Mouse (Mus musculus) stomach, embryonic 14.5 days (tissue): Measurements from ENCODE around the gene Fzd2. TPM values are rescaled to one million over a fixed set of nuclear protein-coding genes. Genes with fewer than 3 reads are reported as not detected.

ENCODE experiments used
- ATAC-seq: fragments of 200-750 bp; cut with Nextera tagmentation; 2 replicates; pipeline ENCODE4 v1.8.0; 2017; ENCODE audit warnings: low read depth, moderate TSS enrichment; ENCODE audit not compliant: insufficient number of reproducible peaks, insufficient read depth, low FRiP score
- H3K27ac ChIP-seq: fragments of 300-500 bp; sonication (generic); 2 replicates; pipeline ENCODE4 v1.5.1; 2014; ENCODE audit warnings: mild to moderate bottlenecking, low read length, moderate library complexity, mixed read lengths
- H3K27me3 ChIP-seq: fragments of 300-500 bp; sonication (generic); 2 replicates; pipeline ENCODE4 v1.6.1; 2014; ENCODE audit warnings: low read length, control low read depth, mixed read lengths; ENCODE audit not compliant: control insufficient read depth, insufficient read depth
- H3K36me3 ChIP-seq: fragments of 300-500 bp; sonication (generic); 2 replicates; pipeline ENCODE4 v1.6.1; 2014; ENCODE audit warnings: mild to moderate bottlenecking, control low read depth, low read length, moderate library complexity, mixed read lengths; ENCODE audit not compliant: control insufficient read depth, insufficient read depth
- H3K4me1 ChIP-seq: fragments of 300-500 bp; sonication (generic); 2 replicates; pipeline ENCODE4 v1.6.1; 2014; ENCODE audit warnings: low read length, control low read depth, mixed read lengths; ENCODE audit not compliant: control insufficient read depth, insufficient read depth
- H3K4me2 ChIP-seq: fragments of 300-500 bp; sonication (generic); replicated peaks from 2 replicates; pipeline ENCODE4 v1.6.1; 2014; ENCODE audit warnings: low read depth, low read length, control low read depth
- H3K4me3 ChIP-seq: fragments of 300-500 bp; sonication (generic); 2 replicates; pipeline ENCODE4 v1.5.1; 2014; ENCODE audit warnings: low read depth, low read length, control low read depth
- H3K9ac ChIP-seq: fragments of 300-500 bp; sonication (generic); replicated peaks from 2 replicates; pipeline ENCODE4 v1.6.1; 2014; ENCODE audit warnings: low read depth, mild to moderate bottlenecking, control low read depth, low read length, moderate library complexity, mixed read lengths
- H3K9me3 ChIP-seq: fragments of 300-500 bp; sonication (generic); 2 replicates; pipeline ENCODE4 v1.6.1; 2016; ENCODE audit warnings: low read depth, low read length, control low read depth; ENCODE audit not compliant: control insufficient read depth
- WGBS: fragments of 180-500 bp; shearing (Covaris S2); extraction: QIAGEN DNeasy Blood & Tissue Kit; methylation state at CpG from one replicate; pipeline ENCODE4 v1.1.7; 2014; 5-methylcytosine and 5-hydroxymethylcytosine counted together
- polyA plus RNA-seq: library from polyadenylated mRNA; unstranded; fragments of >200 nt; fragmentation: Nextera tagmentation; extraction: Ambion mirVana; gene quantifications from 2 replicates; pipeline ENCODE4 v1.2.1, GENCODE M21; 2014

Gene Fzd2
- polyA plus RNA-seq, 1 experiment from 2014 or later = 30.6 TPM

GRCm38 (mm10) chr11:102656326-102656926 lies 52.2 kb downstream of the Fzd2 start:
- H3K27me3 ChIP-seq = no peaks in the 10 kb centered on the region
- no peak overlapping the region for H3K9ac ChIP-seq
- WGBS = 13% methylated on average over 4 of the region's 4 CpGs
- peaks cover 10% of the 10 kb centered on the region; the same call in 1 of the 2 replicates for H3K4me1 ChIP-seq
- peak; percentile 33; the same call in 1 of the 2 replicates for ATAC-seq
- no peak overlapping the region for H3K27ac ChIP-seq
- no peak overlapping the region for H3K4me3 ChIP-seq
- no peak overlapping the region for H3K4me2 ChIP-seq
- H3K36me3 ChIP-seq = no peaks in the 10 kb centered on the region
- no peaks in the 10 kb centered on the region for H3K9me3 ChIP-seq

- Histone ChIP-seq H3K27ac (no peak overlapping the region), H3K9ac (no peak overlapping the region), H3K4me2 (no peak overlapping the region), H3K4me3 (no peak overlapping the region), H3K36me3 (no peaks in the 10 kb centered on the region), H3K9me3 (no peaks in the 10 kb centered on the region), H3K27me3 (no peaks in the 10 kb centered on the region), H3K4me1 (peaks cover 10% of the 10 kb centered on the region; the same call in 1 of the 2 replicates)
- ATAC-seq = no peak
- WGBS = 65% methylated on average over 6 of the region's 6 CpGs
Observed at GRCm38 (mm10) chr11:102656931-102657330, 52.7 kb downstream of the Fzd2 start.

Other genes starting within 250 kb of the Fzd2 start
- gene Slc4a1, start 238.2 kb upstream of the Fzd2 start, polyA plus RNA-seq = 4.2 and 4.6 TPM in 2 replicates
- 7.9 and 9.7 TPM in 2 replicates for gene Rundc3a, start 211.0 kb upstream of the Fzd2 start, polyA plus RNA-seq
- 215 and 216 TPM in 2 replicates for gene Slc25a39, start 196.4 kb upstream of the Fzd2 start, polyA plus RNA-seq
- gene Grn, start 174.1 kb upstream of the Fzd2 start, polyA plus RNA-seq = 112 and 122 TPM in 2 replicates
- 7.1 and 8.0 TPM in 2 replicates for gene Fam171a2, start 156.7 kb upstream of the Fzd2 start, polyA plus RNA-seq
- gene Itga2b, start 134.3 kb upstream of the Fzd2 start, polyA plus RNA-seq = 6.4 and 7.5 TPM in 2 replicates
- gene Gpatch8, start 48.0 kb upstream of the Fzd2 start, polyA plus RNA-seq = 55.4 and 64.7 TPM in 2 replicates
- gene Gm11627, start 24.9 kb upstream of the Fzd2 start, polyA plus RNA-seq = 15.9 and 18.9 TPM in 2 replicates
- gene Meioc, start 59.3 kb downstream of the Fzd2 start, polyA plus RNA-seq = 0.80 and 1.2 TPM in 2 replicates
- 39.5 and 47.1 TPM in 2 replicates for gene Ccdc43, start 93.4 kb downstream of the Fzd2 start, polyA plus RNA-seq
- gene Adam11, start 157.0 kb downstream of the Fzd2 start, polyA plus RNA-seq = 5.5 and 6.8 TPM in 2 replicates
- gene Gjc1, start 215.3 kb downstream of the Fzd2 start, polyA plus RNA-seq = 57.0 and 64.8 TPM in 2 replicates
- not detected in 2 replicates for gene Higd1b, start 231.5 kb downstream of the Fzd2 start, polyA plus RNA-seq